Mouse (Mus musculus) kidney, adult 2 months (tissue): Measurements from ENCODE around the gene Tas2r121.
"Not testable (repeated sequence)": the region's sequence is repeated elsewhere in the genome, so short reads cannot be mapped to it uniquely, and the experiment has no call there.

ENCODE experiments used
- CTCF ChIP-seq: fragments of 200-500 bp; conservative IDR thresholded peaks from 2 replicates; pipeline ENCODE4 v1.5.1; 2011; ENCODE audit warnings: low read depth, mild to moderate bottlenecking, control low read depth, low read length, moderate library complexity, mixed read lengths; ENCODE audit not compliant: insufficient read depth, insufficient read length
- POLR2A ChIP-seq: fragments of 200-500 bp; IDR thresholded peaks from one replicate; pipeline ENCODE4 v1.6.1; 2011; ENCODE audit warnings: low read depth, low read length, control low read depth

DNA sequence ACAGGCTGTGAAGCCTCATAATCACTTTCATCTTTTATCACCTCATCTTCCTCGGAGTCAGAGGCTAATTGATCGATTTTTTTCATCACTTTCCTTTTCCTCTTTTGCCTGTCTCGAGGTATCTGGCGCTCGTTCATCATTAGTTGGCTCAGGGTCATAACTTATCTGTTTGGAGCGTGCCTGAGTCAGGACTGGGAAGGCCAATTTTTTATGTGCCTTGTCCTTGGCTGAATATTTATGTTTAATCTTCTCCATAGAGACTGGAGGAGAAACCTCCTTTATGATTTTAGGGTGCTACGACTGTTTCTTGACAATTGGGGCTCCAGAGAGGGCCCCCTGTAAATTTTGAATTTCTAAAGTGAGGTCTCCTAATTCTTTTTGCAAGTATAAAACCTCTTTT is 9.2 kb downstream of the Tas2r121 start:
- not testable (repeated sequence) for TF ChIP-seq POLR2A, CTCF
